Mouse (Mus musculus) embryo, embryonic 11 days (tissue): Measurements from ENCODE around the gene Dock1.

Experiments used
- DNase-seq: peaks from one replicate; pipeline ENCODE4 v3.0.0-alpha.2; 2015

Gene Dock1

GRCm38 (mm10) chr7:135068887-135069286 is 398.4 kb downstream of the Dock1 start:
- DNase-seq: no peak

GRCm38 (mm10) chr7:135076904-135077303 is 406.4 kb downstream of the Dock1 start:
- no peak for DNase-seq

- DNase-seq: no peak
These were observed 406.9 kb downstream of the Dock1 start for GRCm38 (mm10) chr7:135077340-135077739.

GRCm38 (mm10) chr7:135077806-135078205 is 407.4 kb downstream of the Dock1 start:
- DNase-seq: peak; percentile 8

GRCm38 (mm10) chr7:135083421-135083820 is 413.0 kb downstream of the Dock1 start:
- no peak for DNase-seq

- DNase-seq: no peak
These were observed 413.6 kb downstream of the Dock1 start for GRCm38 (mm10) chr7:135084069-135084468.

- no peak for DNase-seq
These were observed 416.1 kb downstream of the Dock1 start for GRCm38 (mm10) chr7:135086556-135086955.

- no peak for DNase-seq
These were observed 419.2 kb downstream of the Dock1 start for GRCm38 (mm10) chr7:135089626-135090025.

- peak; percentile 11 for DNase-seq
These were observed 423.4 kb downstream of the Dock1 start for GRCm38 (mm10) chr7:135093851-135094250.

GRCm38 (mm10) chr7:135101921-135102320 is 431.5 kb downstream of the Dock1 start:
- no peak for DNase-seq

GRCm38 (mm10) chr7:135106536-135106935 is 436.1 kb downstream of the Dock1 start:
- no peak for DNase-seq

- no peak for DNase-seq
These were observed 439.9 kb downstream of the Dock1 start for GRCm38 (mm10) chr7:135110307-135110706.

- DNase-seq: no peak
These were observed 455.0 kb downstream of the Dock1 start for GRCm38 (mm10) chr7:135125296-135126065.

GRCm38 (mm10) chr7:135132461-135132860 is 462.0 kb downstream of the Dock1 start:
- no peak for DNase-seq

- peak; percentile 25 for DNase-seq
These were observed 464.2 kb downstream of the Dock1 start for GRCm38 (mm10) chr7:135134619-135135018.

- peak; percentile 44 for DNase-seq
These were observed 468.7 kb downstream of the Dock1 start for GRCm38 (mm10) chr7:135139153-135139612.

GRCm38 (mm10) chr7:135144731-135145130 is 474.3 kb downstream of the Dock1 start:
- no peak for DNase-seq

- no peak for DNase-seq
These were observed 480.5 kb downstream of the Dock1 start for GRCm38 (mm10) chr7:135150926-135151325.

GRCm38 (mm10) chr7:135157571-135157970 is 487.1 kb downstream of the Dock1 start:
- DNase-seq: no peak

GRCm38 (mm10) chr7:135158381-135158780 is 487.9 kb downstream of the Dock1 start:
- no peak for DNase-seq

GRCm38 (mm10) chr7:135159606-135160005 is 489.2 kb downstream of the Dock1 start:
- DNase-seq: no peak

- DNase-seq: peak; percentile 82
These were observed 494.7 kb downstream of the Dock1 start for GRCm38 (mm10) chr7:135165155-135165554.

- DNase-seq: peak; percentile 4
These were observed 499.5 kb downstream of the Dock1 start for GRCm38 (mm10) chr7:135169936-135170335.

GRCm38 (mm10) chr7:135172219-135172618 is 501.8 kb downstream of the Dock1 start:
- DNase-seq: no peak

- DNase-seq: no peak
These were observed 523.7 kb downstream of the Dock1 start for GRCm38 (mm10) chr7:135194190-135194589.
